Mouse (Mus musculus) kidney, adult 8-10 months (tissue): ENCODE data around the gene Dcaf11.

Experiments
- DNase-seq, 2 experiments: peaks; one replicate each; pipeline ENCODE4 v3.0.0; 2022

Gene Dcaf11

GRCm38 (mm10) chr14:55617822-55618221 lies 58.0 kb downstream of the Dcaf11 start, which contains the start of gene Rec8:
Gene Rec8, plus strand, starts transcription at chr14:55618037.
- DNase-seq = peak; percentile 47 to 58

- no peak for DNase-seq
These were observed 58.8 kb downstream of the Dcaf11 start for GRCm38 (mm10) chr14:55618486-55619195.
